Mouse (Mus musculus) liver, embryonic 14.5 days (tissue): ENCODE measurements around the gene Gnpat. TPM values are rescaled to one million over a fixed set of nuclear protein-coding genes. Genes with fewer than 3 reads are reported as not detected.

Experiments used
- ATAC-seq: fragments of 200-750 bp; cut with Nextera tagmentation; 2 replicates; pipeline ENCODE4 v1.8.0; 2017; ENCODE audit warnings: moderate number of reproducible peaks, mild to moderate bottlenecking, moderate library complexity; ENCODE audit not compliant: insufficient read depth
- DNase-seq, 3 experiments: peaks; one replicate each; pipeline ENCODE4 v3.0.0-alpha.2; 2012 to 2013; ENCODE audit warnings: low read depth in 3 of 3, low spot score in 3 of 3
- H3K27ac ChIP-seq: fragments of 300-500 bp; sonication (generic); 2 replicates; pipeline ENCODE4 v1.5.1; 2014; ENCODE audit warnings: moderate library complexity, mild to moderate bottlenecking, control low read depth, inconsistent platforms
- H3K27me3 ChIP-seq: fragments of 300-500 bp; sonication (generic); 2 replicates; pipeline ENCODE4 v1.6.1; 2014; ENCODE audit warnings: mild to moderate bottlenecking, low read length, moderate library complexity; ENCODE audit not compliant: control insufficient read depth, insufficient read depth
- H3K36me3 ChIP-seq: fragments of 300-500 bp; sonication (generic); replicated peaks from 2 replicates; pipeline ENCODE4 v1.6.1; 2014; ENCODE audit warnings: low read depth; ENCODE audit not compliant: control insufficient read depth, insufficient read depth
- H3K4me1 ChIP-seq, 2 experiments: fragments of 200-500 bp in 1 of 2; fragments of 300-500 bp in 1 of 2; sonication (generic) in 1 of 2; replicated peaks; 2 replicates each; pipeline ENCODE4 v1.6.1; 2012 to 2014; ENCODE audit warnings: antibody characterized with exemption in 1 of 2, inconsistent platforms in 1 of 2, low read length in 1 of 2; ENCODE audit not compliant: control insufficient read depth in 2 of 2, insufficient read depth in 2 of 2
- H3K4me2 ChIP-seq: fragments of 300-500 bp; sonication (generic); 2 replicates; pipeline ENCODE4 v1.6.1; 2014; ENCODE audit warnings: low read depth, mild to moderate bottlenecking, control low read depth, moderate library complexity
- H3K4me3 ChIP-seq, 2 experiments: fragments of 200-500 bp in 1 of 2; fragments of 300-500 bp in 1 of 2; sonication (generic) in 1 of 2; 2 replicates each; pipeline ENCODE4 v1.5.1; 2012 to 2014; ENCODE audit warnings: low read depth in 2 of 2, low read length in 2 of 2, mild to moderate bottlenecking in 2 of 2, control low read depth in 1 of 2, inconsistent platforms in 1 of 2, moderate library complexity in 1 of 2; ENCODE audit not compliant: insufficient read depth in 1 of 2
- H3K9ac ChIP-seq: fragments of 300-500 bp; sonication (generic); replicated peaks from 2 replicates; pipeline ENCODE4 v1.6.1; 2014; ENCODE audit warnings: mild to moderate bottlenecking, control low read depth, moderate library complexity
- H3K9me3 ChIP-seq: fragments of 300-500 bp; sonication (generic); 2 replicates; pipeline ENCODE4 v1.6.1; 2016; ENCODE audit warnings: low read length, mixed read lengths; ENCODE audit not compliant: control insufficient read depth
- CTCF ChIP-seq: IDR thresholded peaks from 2 replicates; pipeline ENCODE4 v1.5.1; 2016; ENCODE audit warnings: antibody characterized with exemption, low read depth, control low read depth
- EP300 ChIP-seq: IDR thresholded peaks from 2 replicates; pipeline ENCODE4 v1.6.1; 2016; ENCODE audit warnings: antibody characterized with exemption, low read depth
- whole genome bisulfite sequencing: fragments of 180-500 bp; shearing (Covaris S2); extraction: QIAGEN DNeasy Blood & Tissue Kit; methylation state at CpG from one replicate; pipeline ENCODE4 v1.1.7; 2014; ENCODE audit not compliant: insufficient replicate concordance; 5-methylcytosine and 5-hydroxymethylcytosine counted together
- polyA plus RNA-seq, 2 experiments: library from polyadenylated mRNA; depleted of rRNA in 1 of 2; stranded (reverse) in 1 of 2; unstranded in 1 of 2; fragments of >200 nt; fragmentation: Nextera tagmentation in 1 of 2; extraction: Ambion mirVana in 1 of 2; gene quantifications; 2 replicates each; pipeline versions ENCODE4 v1.2.1 to v1.2.3; 2012 to 2014

The Gnpat gene
- polyA plus RNA-seq, 2 experiments, result 35.7 to 39.0 TPM

DNA sequence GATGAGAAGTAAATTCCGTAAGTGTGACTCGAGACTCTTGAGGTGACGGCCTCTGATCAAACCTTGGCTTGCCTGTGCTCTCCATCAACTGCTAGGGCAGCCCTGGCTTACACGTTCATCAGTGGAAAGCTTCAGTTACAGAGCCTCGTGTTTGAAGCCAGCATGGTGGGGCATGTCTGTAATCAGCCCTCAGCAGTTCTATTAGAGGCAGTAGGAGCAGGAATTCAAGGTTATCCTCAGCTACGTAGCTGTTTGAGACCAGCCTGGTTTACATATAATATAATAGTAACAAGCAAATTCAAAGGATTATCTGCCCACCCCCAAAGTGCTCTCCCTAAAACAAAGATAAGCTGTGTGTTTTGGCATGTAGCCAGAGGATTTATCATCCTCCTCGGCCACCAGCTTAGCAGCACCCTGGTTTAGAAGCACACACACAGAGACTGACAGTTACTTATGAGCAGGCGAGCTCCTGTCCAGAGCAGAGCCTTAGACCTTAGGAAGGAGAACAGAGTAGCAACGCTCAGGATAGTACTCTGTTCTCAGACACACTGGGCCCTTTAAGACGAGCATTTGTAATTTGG, 16.2 kb downstream of the Gnpat start:
- Histone ChIP-seq H3K4me2 (no peak overlapping the region), H3K4me3 (no peak overlapping the region), H3K9me3 (no peaks in the 10 kb centered on the region), H3K27ac (no peak overlapping the region), H3K4me1 (0 out of 4 replicates have a peak, but pooled peaks cover 0 to 3% of the 10 kb centered on the region in 2 experiments), H3K9ac (no peak overlapping the region), H3K27me3 (no peaks in the 10 kb centered on the region), H3K36me3 (peaks cover 45% of the 10 kb centered on the region)
- WGBS, result 57% methylated on average over 10 of the region's 10 CpGs
- DNase-seq, result peak in 1 of 3 experiments; percentile 22
- ATAC-seq, result peak; percentile 45
- TF ChIP-seq EP300 (no peak), CTCF (no peak)

DNA sequence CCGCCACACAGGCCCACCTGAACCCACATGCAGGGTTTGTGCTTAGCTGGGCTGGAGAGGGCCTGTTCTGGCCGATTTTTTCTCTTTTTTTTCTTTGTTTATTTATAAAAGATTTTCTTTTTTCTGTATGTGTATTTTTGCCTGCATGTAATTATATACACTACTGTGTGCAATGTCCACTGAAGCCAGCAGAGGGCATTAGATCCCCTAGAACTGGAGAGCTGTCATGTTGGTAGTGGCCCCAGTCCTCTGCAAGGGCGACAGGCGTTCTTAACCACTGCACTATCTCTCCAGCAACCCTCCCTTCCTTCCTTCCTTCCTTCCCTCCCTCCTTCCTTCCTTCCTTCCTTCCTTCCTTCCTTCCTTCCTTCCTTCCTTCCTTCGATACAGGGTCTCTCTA, 25.6 kb downstream of the Gnpat start:
- 87% methylated on average over 5 of the region's 5 CpGs for WGBS
- no peaks in the 10 kb centered on the region for H3K4me1 ChIP-seq
- no peak for DNase-seq
- H3K9me3 ChIP-seq, result no peaks in the 10 kb centered on the region
- H3K9ac ChIP-seq, result no peak overlapping the region
- H3K36me3 ChIP-seq, result peaks cover 30% of the 10 kb centered on the region
- no peaks in the 10 kb centered on the region for H3K27me3 ChIP-seq
- ATAC-seq, result no peak
- H3K27ac ChIP-seq, result no peak overlapping the region
- peak; percentile 47 for TF ChIP-seq CTCF
- no peak for TF ChIP-seq EP300
- no peak overlapping the region for H3K4me3 ChIP-seq
- H3K4me2 ChIP-seq, result no peak overlapping the region

DNA sequence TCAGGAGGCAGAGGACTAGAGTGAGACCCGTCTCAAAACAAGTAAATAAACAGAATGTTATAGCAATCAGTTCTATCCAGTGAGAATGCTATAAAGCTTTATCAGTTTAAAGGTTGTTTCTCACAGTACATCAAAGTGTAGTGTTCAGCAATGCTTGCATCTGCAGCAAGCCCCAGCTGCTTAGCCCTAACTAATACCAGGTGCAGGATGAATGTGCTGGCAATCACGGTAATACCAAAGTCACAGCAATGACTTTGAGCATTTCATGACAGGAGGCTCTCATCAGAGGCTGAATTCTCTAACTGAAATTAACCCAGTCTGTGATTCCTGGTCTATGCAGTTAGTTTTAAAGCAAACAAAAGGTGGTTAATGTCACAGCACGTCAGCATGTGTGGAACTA, 29.8 kb downstream of the Gnpat start:
- TF ChIP-seq CTCF (no peak), EP300 (no peak)
- Histone ChIP-seq H3K36me3 (peaks cover 24% of the 10 kb centered on the region), H3K4me2 (no peak overlapping the region), H3K27ac (no peak overlapping the region), H3K9me3 (no peaks in the 10 kb centered on the region), H3K4me3 (no peak overlapping the region), H3K4me1 (peaks cover 3% of the 10 kb centered on the region in 2 experiments; a peak in 2 of 4 replicates), H3K27me3 (no peaks in the 10 kb centered on the region), H3K9ac (no peak overlapping the region)
- ATAC-seq (no peak), DNase-seq (no peak)
- 67% methylated on average over 3 of the region's 3 CpGs for WGBS

DNA sequence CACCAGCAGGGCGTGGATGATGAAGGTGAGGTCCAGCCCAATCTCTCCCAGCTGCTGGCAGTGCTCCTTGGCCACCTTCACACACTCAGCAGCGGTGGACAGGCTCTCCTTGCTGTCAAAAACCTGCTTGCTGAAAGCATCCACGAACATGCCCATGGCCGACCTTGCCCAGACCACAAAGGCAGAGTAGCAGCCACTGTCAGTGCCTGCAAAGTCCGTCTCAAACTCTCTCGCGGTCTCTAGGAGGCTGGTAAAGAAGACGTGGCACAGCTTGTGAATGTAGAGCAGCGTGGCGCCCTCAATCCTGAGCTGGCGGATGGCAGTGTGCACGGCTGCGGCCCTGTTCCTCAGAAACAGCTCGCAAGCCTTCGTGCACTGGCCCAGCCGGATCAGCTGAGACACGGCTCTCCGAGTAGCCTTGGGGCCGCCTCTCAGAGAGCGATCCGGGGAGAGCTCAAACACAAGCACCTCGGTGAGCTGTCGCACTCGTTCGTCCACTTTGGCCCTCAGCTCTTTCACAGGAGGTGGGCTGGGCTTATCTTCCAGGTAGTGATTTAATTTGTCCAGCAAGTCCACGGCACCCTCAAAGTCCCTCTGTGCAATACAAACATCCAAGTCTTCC, 33.3 kb downstream of the Gnpat start:
- 87% methylated on average over 26 of the region's 26 CpGs for WGBS
- Histone ChIP-seq H3K36me3 (peaks cover 28% of the 10 kb centered on the region), H3K27ac (no peak overlapping the region), H3K4me1 (peaks cover 9 to 12% of the 10 kb centered on the region in 2 experiments), H3K4me3 (peak overlapping the region; percentile 79 to 83), H3K9me3 (no peaks in the 10 kb centered on the region), H3K27me3 (no peaks in the 10 kb centered on the region), H3K4me2 (peak overlapping the region; percentile 98), H3K9ac (no peak overlapping the region)
- DNase-seq, result no peak
- no peak for ATAC-seq
- TF ChIP-seq CTCF (no peak), EP300 (no peak)

DNA sequence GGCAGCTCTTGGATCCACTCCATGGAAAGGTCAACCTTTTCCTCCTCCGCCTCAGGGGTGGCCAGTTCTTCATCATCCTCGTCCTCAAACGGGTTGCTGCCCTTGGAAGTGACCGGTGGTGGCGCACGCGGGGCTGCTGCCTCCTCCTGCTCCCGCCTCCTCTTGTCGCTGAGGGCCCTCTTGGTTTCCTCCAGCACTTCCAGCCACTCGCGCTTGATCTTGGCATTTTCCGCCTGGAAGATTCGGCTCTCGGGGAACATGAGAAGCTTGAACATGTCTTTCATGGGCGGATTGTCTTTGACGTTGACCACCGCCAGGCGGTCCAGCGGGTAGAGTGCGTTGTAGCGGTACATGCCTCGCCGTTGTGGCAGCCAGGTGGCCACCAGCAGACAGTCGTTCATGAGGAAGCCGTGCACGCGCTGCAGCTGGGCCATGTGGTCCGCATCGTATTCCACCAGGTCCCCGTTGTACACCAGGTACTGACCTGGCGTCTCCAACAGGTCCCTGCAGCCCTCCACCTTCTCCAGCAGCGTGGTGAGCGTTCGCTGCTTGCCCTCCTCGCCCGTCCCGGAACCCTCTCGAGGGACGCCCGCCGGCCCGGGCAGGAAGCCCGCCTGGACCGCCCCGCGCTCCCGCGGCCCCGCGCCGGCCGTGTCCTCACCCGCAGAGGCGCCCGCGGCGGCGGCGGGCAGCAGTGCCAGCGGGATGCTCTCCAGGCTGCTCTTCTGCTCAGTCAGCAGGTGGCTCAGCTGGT, 34.0 kb downstream of the Gnpat start:
- no peaks in the 10 kb centered on the region for H3K27me3 ChIP-seq
- H3K36me3 ChIP-seq, result peaks cover 33% of the 10 kb centered on the region
- peak overlapping the region; percentile 79 to 83 for H3K4me3 ChIP-seq
- peak overlapping the region; percentile 98 for H3K4me2 ChIP-seq
- TF ChIP-seq EP300, result no peak
- TF ChIP-seq CTCF, result peak; percentile 88
- peak; percentile 44 to 46 (median 44) for DNase-seq
- H3K9ac ChIP-seq, result peak overlapping the region; percentile 88
- 1% methylated on average over 60 of the region's 60 CpGs for WGBS
- no peaks in the 10 kb centered on the region for H3K9me3 ChIP-seq
- peak overlapping the region; percentile 57 for H3K27ac ChIP-seq
- ATAC-seq, result peak; percentile 50
- H3K4me1 ChIP-seq, result peaks cover 9 to 12% of the 10 kb centered on the region in 2 experiments
